Mouse (Mus musculus): ENCODE measurements around the gene Surf1.

- TF ChIP-seq CTCF (IDR thresholded peaks at IDR 0.05; ENCODE audit: borderline replicate concordance, extremely low read depth, insufficient read depth, insufficient read length) (no peak), POLR2A (IDR thresholded peaks at IDR 0.05; ENCODE audit: borderline replicate concordance, extremely low read depth, insufficient read depth, insufficient read length, poor library complexity, severe bottlenecking) (no peak)
These were observed 14.4 kb downstream of the Surf1 start for GRCm38 (mm10) chr2:26901834-26902400.

Measured in brain, embryonic 14.5 days (tissue).